Mouse (Mus musculus): ENCODE data around the gene Kif1b. TPM values are rescaled to one million over a fixed set of nuclear protein-coding genes. Genes with fewer than 3 reads are reported as not detected.

Kif1b gene
- polyA plus RNA-seq, 1 experiment, result 10.1 TPM

GRCm38 (mm10) chr4:149344311-149344710 is 36.8 kb upstream of the Kif1b start:
- Histone ChIP-seq H3ac (ENCODE audit: control insufficient read depth, insufficient read length, low read depth) (no peak overlapping the region), H3K27me3 (ENCODE audit: control insufficient read depth, insufficient read depth, insufficient read length) (no peaks in the 10 kb centered on the region), H3K4me3 (ENCODE audit: insufficient read depth, poor library complexity, severe bottlenecking) (no peak overlapping the region), H3K36me3 (ENCODE audit: control insufficient read depth, insufficient read depth) (peaks cover 40% of the 10 kb centered on the region), H3K79me3 (ENCODE audit: low read depth) (no peaks in the 10 kb centered on the region), H3K79me2 (ENCODE audit: control insufficient read depth, insufficient read depth) (no peaks in the 10 kb centered on the region)
- TF ChIP-seq MAX (IDR thresholded peaks at IDR 0.05) (no peak), MYOG (IDR thresholded peaks at IDR 0.05; ENCODE audit: control insufficient read depth, extremely low read depth, insufficient read length) (no peak), MYOD1 (IDR thresholded peaks at IDR 0.05; ENCODE audit: control insufficient read depth, insufficient read length, low read depth) (no peak), CEBPB (IDR thresholded peaks at IDR 0.05; ENCODE audit: low read depth) (no peak), CTCF (IDR thresholded peaks at IDR 0.05; ENCODE audit: control insufficient read depth, insufficient read depth, insufficient read length) (no peak), USF1 (IDR thresholded peaks at IDR 0.05; ENCODE audit: low read depth) (no peak), FOSL1 (IDR thresholded peaks at IDR 0.05; ENCODE audit: insufficient read depth, low read length, poor library complexity, severe bottlenecking) (no peak)

DNA sequence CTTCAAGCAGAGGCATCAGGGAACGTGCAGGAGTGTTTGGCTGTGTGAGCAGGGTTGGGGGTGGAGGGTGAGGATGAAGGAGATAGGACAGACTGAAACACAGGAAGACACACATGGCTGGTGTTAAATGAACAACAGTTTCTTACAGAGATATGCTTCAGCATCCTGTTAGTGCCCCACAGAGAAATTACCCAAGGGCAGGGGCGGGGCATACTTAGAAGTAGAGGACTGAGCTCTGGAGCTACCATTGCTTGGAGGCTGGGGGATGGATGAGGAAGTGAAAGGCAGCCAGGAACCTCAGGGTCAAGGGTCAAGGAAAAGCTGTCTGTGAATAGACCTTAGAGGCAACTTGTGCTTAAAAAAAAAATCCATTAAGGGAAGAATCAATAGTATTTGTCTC is 33.2 kb upstream of the Kif1b start:
- TF ChIP-seq USF1 (IDR thresholded peaks at IDR 0.05; ENCODE audit: low read depth) (no peak), MYOD1 (IDR thresholded peaks at IDR 0.05; ENCODE audit: control insufficient read depth, insufficient read length, low read depth) (no peak), MYOG (IDR thresholded peaks at IDR 0.05; ENCODE audit: control insufficient read depth, extremely low read depth, insufficient read length) (no peak), CTCF (IDR thresholded peaks at IDR 0.05; ENCODE audit: control insufficient read depth, insufficient read depth, insufficient read length) (no peak), CEBPB (IDR thresholded peaks at IDR 0.05; ENCODE audit: low read depth) (no peak), MAX (IDR thresholded peaks at IDR 0.05) (no peak), FOSL1 (IDR thresholded peaks at IDR 0.05; ENCODE audit: insufficient read depth, low read length, poor library complexity, severe bottlenecking) (no peak)
- no peak overlapping the region for H3K4me3 ChIP-seq (ENCODE audit: insufficient read depth, poor library complexity, severe bottlenecking)
- H3K36me3 ChIP-seq (ENCODE audit: control insufficient read depth, insufficient read depth), result peaks cover 26% of the 10 kb centered on the region
- H3K79me3 ChIP-seq (ENCODE audit: low read depth), result no peaks in the 10 kb centered on the region
- no peak overlapping the region for H3ac ChIP-seq (ENCODE audit: control insufficient read depth, insufficient read length, low read depth)
- no peaks in the 10 kb centered on the region for H3K79me2 ChIP-seq (ENCODE audit: control insufficient read depth, insufficient read depth)
- no peaks in the 10 kb centered on the region for H3K27me3 ChIP-seq (ENCODE audit: control insufficient read depth, insufficient read depth, insufficient read length)

GRCm38 (mm10) chr4:149339426-149340214 is 32.1 kb upstream of the Kif1b start:
- Histone ChIP-seq H3K27me3 (ENCODE audit: control insufficient read depth, insufficient read depth, insufficient read length) (no peaks in the 10 kb centered on the region), H3K79me2 (ENCODE audit: control insufficient read depth, insufficient read depth) (no peaks in the 10 kb centered on the region), H3K4me3 (ENCODE audit: insufficient read depth, poor library complexity, severe bottlenecking) (no peak overlapping the region), H3K79me3 (ENCODE audit: low read depth) (no peaks in the 10 kb centered on the region), H3K36me3 (ENCODE audit: control insufficient read depth, insufficient read depth) (peaks cover 27% of the 10 kb centered on the region), H3ac (ENCODE audit: control insufficient read depth, insufficient read length, low read depth) (no peak overlapping the region)
- TF ChIP-seq MYOD1 (IDR thresholded peaks at IDR 0.05; ENCODE audit: control insufficient read depth, insufficient read length, low read depth), result no peak
- no peak for TF ChIP-seq CEBPB (IDR thresholded peaks at IDR 0.05; ENCODE audit: low read depth)
- TF ChIP-seq CTCF (IDR thresholded peaks at IDR 0.05; ENCODE audit: control insufficient read depth, insufficient read depth, insufficient read length), result no peak
- TF ChIP-seq MYOG (IDR thresholded peaks at IDR 0.05; ENCODE audit: control insufficient read depth, extremely low read depth, insufficient read length), result no peak
- TF ChIP-seq MAX (IDR thresholded peaks at IDR 0.05), result no peak
- no peak for TF ChIP-seq USF1 (IDR thresholded peaks at IDR 0.05; ENCODE audit: low read depth)
- TF ChIP-seq FOSL1 (IDR thresholded peaks at IDR 0.05; ENCODE audit: insufficient read depth, low read length, poor library complexity, severe bottlenecking), result no peak

GRCm38 (mm10) chr4:149338137-149338536 is 30.6 kb upstream of the Kif1b start:
- Histone ChIP-seq H3ac (ENCODE audit: control insufficient read depth, insufficient read length, low read depth) (no peak overlapping the region), H3K79me2 (ENCODE audit: control insufficient read depth, insufficient read depth) (no peaks in the 10 kb centered on the region), H3K36me3 (ENCODE audit: control insufficient read depth, insufficient read depth) (peaks cover 36% of the 10 kb centered on the region), H3K79me3 (ENCODE audit: low read depth) (no peaks in the 10 kb centered on the region), H3K27me3 (ENCODE audit: control insufficient read depth, insufficient read depth, insufficient read length) (no peaks in the 10 kb centered on the region), H3K4me3 (ENCODE audit: insufficient read depth, poor library complexity, severe bottlenecking) (no peak overlapping the region)
- TF ChIP-seq FOSL1 (IDR thresholded peaks at IDR 0.05; ENCODE audit: insufficient read depth, low read length, poor library complexity, severe bottlenecking), result no peak
- no peak for TF ChIP-seq MYOG (IDR thresholded peaks at IDR 0.05; ENCODE audit: control insufficient read depth, extremely low read depth, insufficient read length)
- no peak for TF ChIP-seq MAX (IDR thresholded peaks at IDR 0.05)

DNA sequence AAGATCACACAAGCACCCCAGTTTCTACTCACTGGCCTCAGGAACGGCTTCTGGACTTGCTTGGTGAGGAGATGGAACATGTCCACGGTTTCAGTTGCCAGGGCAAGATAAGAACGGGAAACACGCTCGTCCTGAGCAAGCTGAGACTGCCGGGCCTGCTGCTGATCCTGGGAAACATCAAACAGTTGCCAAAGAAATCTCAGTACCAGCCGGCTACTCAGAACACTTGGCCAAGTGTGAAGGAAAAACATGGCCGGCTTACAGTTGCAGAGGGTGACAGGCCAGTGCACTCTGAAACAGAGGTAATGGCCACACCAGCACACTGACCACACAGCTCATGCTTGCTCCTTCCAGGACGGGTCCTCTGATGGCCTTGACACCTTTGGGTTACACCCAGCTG is 29.9 kb upstream of the Kif1b start:
- Histone ChIP-seq H3K36me3 (ENCODE audit: control insufficient read depth, insufficient read depth) (peaks cover 31% of the 10 kb centered on the region), H3K79me2 (ENCODE audit: control insufficient read depth, insufficient read depth) (no peaks in the 10 kb centered on the region), H3ac (ENCODE audit: control insufficient read depth, insufficient read length, low read depth) (no peak overlapping the region), H3K4me3 (ENCODE audit: insufficient read depth, poor library complexity, severe bottlenecking) (no peak overlapping the region), H3K79me3 (ENCODE audit: low read depth) (no peaks in the 10 kb centered on the region), H3K27me3 (ENCODE audit: control insufficient read depth, insufficient read depth, insufficient read length) (no peaks in the 10 kb centered on the region)
- no peak for TF ChIP-seq CTCF (IDR thresholded peaks at IDR 0.05; ENCODE audit: control insufficient read depth, insufficient read depth, insufficient read length)
- TF ChIP-seq CEBPB (IDR thresholded peaks at IDR 0.05; ENCODE audit: low read depth), result no peak
- TF ChIP-seq MAX (IDR thresholded peaks at IDR 0.05), result no peak
- TF ChIP-seq MYOG (IDR thresholded peaks at IDR 0.05; ENCODE audit: control insufficient read depth, extremely low read depth, insufficient read length), result no peak
- no peak for TF ChIP-seq MYOD1 (IDR thresholded peaks at IDR 0.05; ENCODE audit: control insufficient read depth, insufficient read length, low read depth)
- no peak for TF ChIP-seq FOSL1 (IDR thresholded peaks at IDR 0.05; ENCODE audit: insufficient read depth, low read length, poor library complexity, severe bottlenecking)
- TF ChIP-seq USF1 (IDR thresholded peaks at IDR 0.05; ENCODE audit: low read depth), result no peak

Measured in C2C12 (cell line).